Mouse (Mus musculus) G1E (cell line): ENCODE measurements around the gene Ccer1. TPM values are rescaled to one million over a fixed set of nuclear protein-coding genes. Genes with fewer than 3 reads are reported as not detected.

Source experiments
- ATAC-seq: 2 replicates; pipeline ENCODE4 v1.8.0; 2016; ENCODE audit warnings: mild to moderate bottlenecking; ENCODE audit not compliant: insufficient number of reproducible peaks, poor library complexity, low FRiP score, severe bottlenecking; ENCODE audit errors: extremely low read depth
- DNase-seq: peaks from one replicate; pipeline ENCODE4 v3.0.0; 2012; ENCODE audit warnings: low spot score
- H3K27me3 ChIP-seq: 2 replicates; pipeline ENCODE4 v1.6.1; 2012; ENCODE audit warnings: mild to moderate bottlenecking, low read length, inconsistent platforms; ENCODE audit not compliant: insufficient read depth
- H3K36me3 ChIP-seq: replicated peaks from 2 replicates; pipeline ENCODE3; 2012; ENCODE audit warnings: mild to moderate bottlenecking, inconsistent platforms
- H3K4me1 ChIP-seq: 2 replicates; pipeline ENCODE4 v1.6.1; 2012; ENCODE audit warnings: low read depth, low read length, inconsistent platforms, mixed read lengths; ENCODE audit not compliant: insufficient read depth
- H3K4me3 ChIP-seq: 2 replicates; pipeline ENCODE4 v1.5.1; 2012; ENCODE audit warnings: low read depth, mild to moderate bottlenecking, inconsistent platforms, low read length, moderate library complexity, mixed read lengths
- H3K9me3 ChIP-seq: replicated peaks from 2 replicates; pipeline ENCODE4 v1.6.1; 2012; ENCODE audit warnings: inconsistent platforms
- CTCF ChIP-seq: IDR thresholded peaks from 2 replicates; pipeline ENCODE4 v1.5.1; 2012; ENCODE audit warnings: low read depth, low read length, inconsistent platforms, mixed read lengths
- GATA1 ChIP-seq: IDR thresholded peaks from 2 replicates; pipeline ENCODE4 v1.6.1; 2012; ENCODE audit warnings: borderline replicate concordance, low read length, inconsistent platforms, mixed read lengths
- GATA2 ChIP-seq: IDR thresholded peaks from 2 replicates; pipeline ENCODE4 v1.6.1; 2012; ENCODE audit warnings: low read depth, low read length, inconsistent platforms, borderline replicate concordance
- POLR2AphosphoS5 ChIP-seq: IDR thresholded peaks from 2 replicates; pipeline ENCODE4 v1.6.1; 2012; ENCODE audit warnings: low read depth, low read length, inconsistent platforms; ENCODE audit not compliant: insufficient replicate concordance
- TAL1 ChIP-seq: conservative IDR thresholded peaks from 2 replicates; pipeline ENCODE4 v1.6.1; 2012; ENCODE audit warnings: low read depth, low read length, inconsistent platforms, mixed read lengths
- polyA plus RNA-seq: library from polyadenylated mRNA; stranded (reverse); fragments of >175 nt; gene quantifications from 2 replicates; pipeline ENCODE4 v1.2.3, GENCODE M21; 2012
- total RNA-seq, 2 experiments: library from RNA; stranded (forward) in 1 of 2; stranded (reverse) in 1 of 2; fragments of 200-1000 nt in 1 of 2; fragments of >200 nt in 1 of 2; fragmentation: Nextera tagmentation in 1 of 2; gene quantifications; 2 replicates each; pipeline ENCODE4 v1.2.3; 2014 to 2017

The Ccer1 gene
- total and polyA plus RNA-seq, 3 experiments = 0.11 TPM; not detected in 2

GRCm38 (mm10) chr10:97682981-97683380, 9.9 kb upstream of the Ccer1 start:
- Histone ChIP-seq H3K36me3 (no peaks in the 10 kb centered on the region), H3K9me3 (no peaks in the 10 kb centered on the region; the same call in 1 of the 2 replicates), H3K4me1 (no peaks in the 10 kb centered on the region), H3K27me3 (no peaks in the 10 kb centered on the region), H3K4me3 (no peak overlapping the region)
- DNase-seq (no peak), ATAC-seq (no peak)
- no peak for TF ChIP-seq TAL1
- TF ChIP-seq CTCF = no peak

- H3K4me1 ChIP-seq = no peaks in the 10 kb centered on the region
- no peak for TF ChIP-seq GATA2
- TF ChIP-seq TAL1 = no peak
- no peak for TF ChIP-seq GATA1
- no peak for TF ChIP-seq POLR2AphosphoS5
- no peak for TF ChIP-seq CTCF
- no peaks in the 10 kb centered on the region for H3K27me3 ChIP-seq
- no peak for DNase-seq
- no peak overlapping the region for H3K4me3 ChIP-seq
- peaks cover 3% of the 10 kb centered on the region; the same call in 1 of the 2 replicates for H3K9me3 ChIP-seq
- no peaks in the 10 kb centered on the region for H3K36me3 ChIP-seq
- no peak for ATAC-seq
Observed at GRCm38 (mm10) chr10:97687198-97687597, 5.7 kb upstream of the Ccer1 start.

GRCm38 (mm10) chr10:97689425-97689824, 3.4 kb upstream of the Ccer1 start:
- Histone ChIP-seq H3K4me3 (no peak overlapping the region), H3K27me3 (no peaks in the 10 kb centered on the region), H3K9me3 (peaks cover 21% of the 10 kb centered on the region), H3K4me1 (no peaks in the 10 kb centered on the region), H3K36me3 (no peaks in the 10 kb centered on the region)
- TF ChIP-seq CTCF (no peak), POLR2AphosphoS5 (no peak), GATA1 (no peak), GATA2 (no peak), TAL1 (no peak)
- DNase-seq = no peak
- ATAC-seq = no peak

GRCm38 (mm10) chr10:97693398-97694135, 708 bp downstream of the Ccer1 start:
- ATAC-seq (no peak), DNase-seq (no peak)
- no peaks in the 10 kb centered on the region for H3K36me3 ChIP-seq
- H3K27me3 ChIP-seq = no peaks in the 10 kb centered on the region
- H3K4me3 ChIP-seq = no peak overlapping the region; the same call in 1 of the 2 replicates
- no peaks in the 10 kb centered on the region for H3K4me1 ChIP-seq
- TF ChIP-seq POLR2AphosphoS5 = no peak
- no peak for TF ChIP-seq GATA2
- TF ChIP-seq CTCF = no peak
- no peak for TF ChIP-seq TAL1
- no peak for TF ChIP-seq GATA1
- H3K9me3 ChIP-seq = peaks cover 23% of the 10 kb centered on the region

- ATAC-seq (no peak), DNase-seq (no peak)
- no peak for TF ChIP-seq POLR2AphosphoS5
- no peak for TF ChIP-seq GATA2
- no peak for TF ChIP-seq GATA1
- Histone ChIP-seq H3K9me3 (no peaks in the 10 kb centered on the region), H3K4me1 (no peaks in the 10 kb centered on the region), H3K36me3 (no peaks in the 10 kb centered on the region), H3K27me3 (no peaks in the 10 kb centered on the region), H3K4me3 (no peak overlapping the region)
Observed at GRCm38 (mm10) chr10:97702321-97702720, 9.5 kb downstream of the Ccer1 start.

GRCm38 (mm10) chr10:97704562-97704961, 11.7 kb downstream of the Ccer1 start:
- DNase-seq = no peak
- H3K36me3 ChIP-seq = no peaks in the 10 kb centered on the region
- ATAC-seq = no peak

More at GRCm38 (mm10) chr10:97704562-97704961, 11.7 kb downstream of the Ccer1 start:
- Histone ChIP-seq H3K4me3 (no peak overlapping the region), H3K9me3 (no peaks in the 10 kb centered on the region), H3K4me1 (no peaks in the 10 kb centered on the region), H3K27me3 (no peaks in the 10 kb centered on the region)
- no peak for TF ChIP-seq GATA1
- no peak for TF ChIP-seq TAL1
